Mouse (Mus musculus): ENCODE measurements around the gene Cdk10. TPM values are rescaled to one million over a fixed set of nuclear protein-coding genes. Genes with fewer than 3 reads are reported as not detected.

The Cdk10 gene
- polyA plus RNA-seq, 1 experiment from 2014 or later: 34.7 TPM

GRCm38 (mm10) chr8:123280302-123281094 is 55.9 kb downstream of the Cdk10 start:
- no peaks in the 10 kb centered on the region for H3K9me3 ChIP-seq (replicated peaks)
- H3K27ac ChIP-seq: no peak overlapping the region

More at GRCm38 (mm10) chr8:123280302-123281094, 55.9 kb downstream of the Cdk10 start:
- Histone ChIP-seq H3K9ac (no peak overlapping the region), H3K27me3 (no peaks in the 10 kb centered on the region), H3K4me3 (replicated peaks) (no peak overlapping the region), H3K4me2 (no peak overlapping the region), H3K4me1 (no peaks in the 10 kb centered on the region), H3K36me3 (peaks cover 62% of the 10 kb centered on the region)
- 87% methylated on average over 13 of the region's 13 CpGs for WGBS
- no peak for ATAC-seq (replicated peaks; ENCODE audit: low FRiP score)

Other genes starting within 250 kb of the Cdk10 start
- 33.5 and 38.0 TPM in 2 replicates for gene Ankrd11, start 182.6 kb upstream of the Cdk10 start, polyA plus RNA-seq (2015; fragmentation: Nextera tagmentation; extraction: Ambion mirVana)
- gene Spg7, start 161.9 kb upstream of the Cdk10 start, polyA plus RNA-seq (2015; fragmentation: Nextera tagmentation; extraction: Ambion mirVana): 48.9 and 52.5 TPM in 2 replicates
- gene Rpl13, start 122.5 kb upstream of the Cdk10 start, polyA plus RNA-seq (2015; fragmentation: Nextera tagmentation; extraction: Ambion mirVana): 1,386 and 1,404 TPM in 2 replicates
- 0.63 and 1.0 TPM in 2 replicates for gene Cpne7, start 107.5 kb upstream of the Cdk10 start, polyA plus RNA-seq (2015; fragmentation: Nextera tagmentation; extraction: Ambion mirVana)
- gene Sult5a1, start 66.5 kb upstream of the Cdk10 start, polyA plus RNA-seq (2015; fragmentation: Nextera tagmentation; extraction: Ambion mirVana): 9.5 and 12.7 TPM in 2 replicates
- gene Dpep1, start 38.6 kb upstream of the Cdk10 start, polyA plus RNA-seq (2015; fragmentation: Nextera tagmentation; extraction: Ambion mirVana): 4.4 and 5.5 TPM in 2 replicates
- 118 and 126 TPM in 2 replicates for gene Chmp1a, start 12.1 kb upstream of the Cdk10 start, polyA plus RNA-seq (2015; fragmentation: Nextera tagmentation; extraction: Ambion mirVana)
- gene Spata33, start 12.0 kb upstream of the Cdk10 start, polyA plus RNA-seq (2015; fragmentation: Nextera tagmentation; extraction: Ambion mirVana): 4.2 and 5.5 TPM in 2 replicates
- 5.3 and 5.7 TPM in 2 replicates for gene Spata2l, start 11.4 kb downstream of the Cdk10 start, polyA plus RNA-seq (2015; fragmentation: Nextera tagmentation; extraction: Ambion mirVana)
- 21.2 and 22.7 TPM in 2 replicates for gene Zfp276, start 29.4 kb downstream of the Cdk10 start, polyA plus RNA-seq (2015; fragmentation: Nextera tagmentation; extraction: Ambion mirVana)
- 22.2 and 25.0 TPM in 2 replicates for gene Vps9d1, start 29.5 kb downstream of the Cdk10 start, polyA plus RNA-seq (2015; fragmentation: Nextera tagmentation; extraction: Ambion mirVana)
- gene Fanca, start 93.7 kb downstream of the Cdk10 start, polyA plus RNA-seq (2015; fragmentation: Nextera tagmentation; extraction: Ambion mirVana): 38.2 and 45.2 TPM in 2 replicates
- 4.7 and 5.0 TPM in 2 replicates for gene Spire2, start 107.9 kb downstream of the Cdk10 start, polyA plus RNA-seq (2015; fragmentation: Nextera tagmentation; extraction: Ambion mirVana)
- gene Tcf25, start 148.9 kb downstream of the Cdk10 start, polyA plus RNA-seq (2015; fragmentation: Nextera tagmentation; extraction: Ambion mirVana): 157 and 175 TPM in 2 replicates
- not detected in 2 replicates for gene Mc1r, start 182.3 kb downstream of the Cdk10 start, polyA plus RNA-seq (2015; fragmentation: Nextera tagmentation; extraction: Ambion mirVana)
- 8.0 and 22.0 TPM in 2 replicates for gene Tubb3, start 186.6 kb downstream of the Cdk10 start, polyA plus RNA-seq (2015; fragmentation: Nextera tagmentation; extraction: Ambion mirVana)
- gene Def8, start 198.7 kb downstream of the Cdk10 start, polyA plus RNA-seq (2015; fragmentation: Nextera tagmentation; extraction: Ambion mirVana): 34.4 and 39.8 TPM in 2 replicates